Mouse (Mus musculus) heart, embryonic 16.5 days (tissue): ENCODE results near the gene Prss28. TPM values are rescaled to one million over a fixed set of nuclear protein-coding genes. Genes with fewer than 3 reads are reported as not detected.

Experiments used
- ATAC-seq: fragments of 200-750 bp; cut with Nextera tagmentation; replicated peaks from 2 replicates; pipeline ENCODE4 v1.8.0; 2017; ENCODE audit warnings: moderate number of reproducible peaks; ENCODE audit not compliant: insufficient read depth, low FRiP score; ENCODE audit errors: extremely low read depth
- H3K27ac ChIP-seq: fragments of 300-500 bp; sonication (generic); 2 replicates; pipeline ENCODE4 v1.5.1; 2014; ENCODE audit warnings: mild to moderate bottlenecking, low read length, control low read depth, moderate library complexity
- H3K27me3 ChIP-seq: fragments of 300-500 bp; sonication (generic); 2 replicates; pipeline ENCODE4 v1.6.1; 2014; ENCODE audit warnings: low read length, mixed read lengths; ENCODE audit not compliant: control insufficient read depth, insufficient read depth
- H3K36me3 ChIP-seq: fragments of 300-500 bp; sonication (generic); 2 replicates; pipeline ENCODE4 v1.6.1; 2014; ENCODE audit not compliant: control insufficient read depth, insufficient read depth
- H3K4me1 ChIP-seq: fragments of 300-500 bp; sonication (generic); 2 replicates; pipeline ENCODE4 v1.6.1; 2014; ENCODE audit warnings: low read length, mixed read lengths; ENCODE audit not compliant: control insufficient read depth, insufficient read depth
- H3K4me2 ChIP-seq: fragments of 300-500 bp; sonication (generic); 2 replicates; pipeline ENCODE4 v1.6.1; 2014; ENCODE audit warnings: low read depth, mild to moderate bottlenecking, control low read depth, low read length
- H3K4me3 ChIP-seq: fragments of 300-500 bp; sonication (generic); 2 replicates; pipeline ENCODE4 v1.5.1; 2014; ENCODE audit warnings: mild to moderate bottlenecking, control low read depth, low read length
- H3K9ac ChIP-seq: fragments of 300-500 bp; sonication (generic); 2 replicates; pipeline ENCODE4 v1.6.1; 2014; ENCODE audit warnings: low read length, control low read depth
- H3K9me3 ChIP-seq: fragments of 300-500 bp; sonication (generic); replicated peaks from 2 replicates; pipeline ENCODE4 v1.6.1; 2016; ENCODE audit warnings: low read length; ENCODE audit not compliant: control insufficient read depth
- WGBS: fragments of 180-500 bp; shearing (Covaris S2); extraction: QIAGEN DNeasy Blood & Tissue Kit; methylation state at CpG from one replicate; pipeline ENCODE4 v1.1.7; 2014; 5-methylcytosine and 5-hydroxymethylcytosine counted together
- polyA plus RNA-seq: library from polyadenylated mRNA; unstranded; fragments of >200 nt; fragmentation: Nextera tagmentation; extraction: Ambion mirVana; gene quantifications from 2 replicates; pipeline ENCODE4 v1.2.1, GENCODE M21; 2015

Prss28 gene
- polyA plus RNA-seq, 1 experiment from 2014 or later, result not detected

DNA sequence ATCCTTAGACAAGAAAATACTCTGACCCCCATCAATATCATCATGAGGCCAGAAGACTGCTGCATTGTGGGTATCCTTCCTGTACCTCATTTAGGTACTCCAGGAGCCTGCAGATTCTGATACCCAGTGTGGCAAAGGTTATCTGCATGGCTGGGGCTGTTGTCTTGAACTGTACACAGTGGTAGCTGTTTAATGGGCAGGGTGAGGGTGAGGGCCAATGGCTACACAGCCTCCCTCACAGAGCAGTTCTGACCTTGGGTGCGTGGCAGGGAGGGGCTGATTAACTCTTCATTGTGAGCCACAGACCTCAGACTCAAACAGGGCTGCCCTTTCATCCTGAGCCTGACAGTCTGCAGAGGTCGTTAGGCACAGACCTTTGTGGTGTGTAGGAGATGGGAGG is 14.5 kb downstream of the Prss28 start:
- WGBS, result 9% methylated on average over 2 of the region's 2 CpGs
- Histone ChIP-seq H3K4me1 (no peaks in the 10 kb centered on the region), H3K36me3 (no peaks in the 10 kb centered on the region), H3K9ac (no peak overlapping the region), H3K4me3 (no peak overlapping the region), H3K27ac (no peak overlapping the region), H3K27me3 (0 out of 2 replicates have a peak, but pooled peaks cover 2% of the 10 kb centered on the region), H3K4me2 (no peak overlapping the region), H3K9me3 (no peaks in the 10 kb centered on the region)
- ATAC-seq, result no peak

GRCm38 (mm10) chr17:25332321-25332720 is 23.9 kb downstream of the Prss28 start:
- no peaks in the 10 kb centered on the region for H3K9me3 ChIP-seq
- no peaks in the 10 kb centered on the region for H3K4me1 ChIP-seq
- no peak overlapping the region for H3K4me2 ChIP-seq
- WGBS, result 55% methylated on average over 9 of the region's 9 CpGs
- no peaks in the 10 kb centered on the region for H3K36me3 ChIP-seq
- H3K27ac ChIP-seq, result no peak overlapping the region
- no peak overlapping the region for H3K4me3 ChIP-seq
- H3K27me3 ChIP-seq, result peaks cover 12% of the 10 kb centered on the region
- H3K9ac ChIP-seq, result no peak overlapping the region
- no peak for ATAC-seq

DNA sequence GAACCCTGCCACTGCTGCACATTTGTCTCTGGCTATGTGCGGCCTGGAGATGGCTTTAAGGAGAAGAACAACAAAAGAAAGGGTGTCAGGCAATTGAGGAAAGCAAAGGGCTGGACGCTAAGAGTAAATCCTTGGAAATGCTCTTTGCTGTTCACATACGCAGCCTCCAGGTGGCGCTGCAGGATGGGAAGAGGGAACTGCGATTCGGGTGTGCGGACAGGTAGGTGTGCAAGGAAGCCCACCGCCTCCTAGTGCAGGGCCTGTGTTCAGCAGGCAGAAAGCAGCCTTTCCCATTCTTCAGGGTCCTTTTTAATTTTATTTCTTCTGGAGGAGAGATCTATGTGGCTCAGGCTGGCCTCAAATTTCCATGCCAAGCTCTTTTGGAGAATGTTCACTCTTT is 25.5 kb downstream of the Prss28 start:
- Histone ChIP-seq H3K4me2 (no peak overlapping the region), H3K27ac (no peak overlapping the region), H3K9me3 (no peaks in the 10 kb centered on the region), H3K27me3 (peaks cover 12% of the 10 kb centered on the region), H3K36me3 (no peaks in the 10 kb centered on the region), H3K4me1 (no peaks in the 10 kb centered on the region), H3K4me3 (no peak overlapping the region), H3K9ac (no peak overlapping the region)
- ATAC-seq, result no peak
- 2% methylated on average over 8 of the region's 8 CpGs for WGBS

- no peak overlapping the region for H3K4me2 ChIP-seq
- no peak overlapping the region for H3K27ac ChIP-seq
- no peaks in the 10 kb centered on the region for H3K9me3 ChIP-seq
- H3K4me3 ChIP-seq, result no peak overlapping the region
- 78% methylated on average over 4 of the region's 4 CpGs for WGBS
- no peaks in the 10 kb centered on the region for H3K36me3 ChIP-seq
- peaks cover 4% of the 10 kb centered on the region; the same call in 1 of the 2 replicates for H3K27me3 ChIP-seq
- ATAC-seq, result no peak
- H3K4me1 ChIP-seq, result no peaks in the 10 kb centered on the region
- H3K9ac ChIP-seq, result no peak overlapping the region
Observed at GRCm38 (mm10) chr17:25338218-25338617, 29.8 kb downstream of the Prss28 start.

DNA sequence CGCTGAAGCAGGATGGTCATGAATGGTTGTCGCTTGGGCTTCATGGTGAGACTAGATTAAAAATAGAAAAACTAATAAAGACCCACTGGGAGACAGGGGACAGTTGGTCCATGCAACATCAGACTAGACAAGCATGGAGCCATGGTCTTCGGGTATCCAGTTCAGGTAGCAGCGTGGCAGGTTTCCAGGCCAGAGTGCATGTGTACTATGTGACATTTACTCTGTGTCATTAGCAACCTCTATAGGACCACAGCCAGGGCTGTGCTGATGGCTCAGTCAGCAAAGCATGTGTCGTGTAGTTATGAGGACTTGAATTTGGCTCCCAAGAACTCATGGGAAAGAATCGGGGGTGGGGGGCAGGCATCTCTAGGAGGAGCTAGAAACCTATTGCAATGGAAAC is 31.6 kb downstream of the Prss28 start:
- peaks cover under 1% of the 10 kb centered on the region; the same call in 1 of the 2 replicates for H3K27me3 ChIP-seq
- H3K9me3 ChIP-seq, result no peaks in the 10 kb centered on the region
- 82% methylated on average over 6 of the region's 6 CpGs for WGBS
- no peaks in the 10 kb centered on the region for H3K36me3 ChIP-seq
- H3K4me3 ChIP-seq, result no peak overlapping the region
- H3K27ac ChIP-seq, result no peak overlapping the region
- no peak overlapping the region for H3K4me2 ChIP-seq
- H3K9ac ChIP-seq, result no peak overlapping the region
- no peak for ATAC-seq
- no peaks in the 10 kb centered on the region for H3K4me1 ChIP-seq

- Histone ChIP-seq H3K4me3 (no peak overlapping the region), H3K4me2 (no peak overlapping the region), H3K27ac (no peak overlapping the region), H3K9ac (no peak overlapping the region), H3K4me1 (no peaks in the 10 kb centered on the region), H3K36me3 (no peaks in the 10 kb centered on the region), H3K27me3 (no peaks in the 10 kb centered on the region), H3K9me3 (no peaks in the 10 kb centered on the region)
- ATAC-seq, result no peak
- WGBS, result 44% methylated on average over 3 of the region's 3 CpGs
Observed at GRCm38 (mm10) chr17:25341490-25341889, 33.0 kb downstream of the Prss28 start.

DNA sequence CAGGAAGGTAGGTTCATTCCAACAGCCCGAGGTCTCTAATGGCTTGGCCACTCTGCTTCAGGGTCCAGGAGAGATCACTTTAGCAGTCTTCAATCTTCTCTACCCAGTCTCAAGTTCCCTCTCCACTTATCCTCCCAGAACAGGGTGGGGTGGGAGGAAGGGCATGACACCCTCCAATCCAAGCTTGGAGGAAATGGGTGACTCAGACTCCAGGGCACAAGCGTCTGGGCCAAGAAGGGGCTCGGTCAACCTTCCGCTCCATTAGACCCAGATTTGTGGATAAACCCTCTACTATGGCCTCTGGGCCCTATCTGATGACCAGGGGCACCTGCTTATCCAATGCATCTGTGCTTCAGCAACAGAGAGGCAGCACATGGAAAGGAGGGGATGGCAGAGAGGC is 37.0 kb downstream of the Prss28 start, which contains the start of gene Tpsab1:
Gene Tpsab1, minus strand, starts transcription at position 101 of the 400 bp plus-strand sequence.
- 87% methylated on average over 4 of the region's 4 CpGs for WGBS
- no peak within 1 kb of the TSS for H3K4me2 ChIP-seq
- H3K36me3 ChIP-seq, result no peaks in the 10 kb centered on the region

GRCm38 (mm10) chr17:25361291-25361690 is 52.8 kb downstream of the Prss28 start:
- Histone ChIP-seq H3K27me3 (peaks cover 2% of the 10 kb centered on the region; the same call in 1 of the 2 replicates), H3K36me3 (no peaks in the 10 kb centered on the region), H3K4me2 (no peak overlapping the region), H3K9me3 (no peaks in the 10 kb centered on the region), H3K27ac (no peak overlapping the region), H3K4me1 (no peaks in the 10 kb centered on the region), H3K9ac (no peak overlapping the region), H3K4me3 (no peak overlapping the region)
- ATAC-seq, result no peak
- WGBS, result 65% methylated on average over 2 of the region's 2 CpGs

More for the DNA sequence above, 37.0 kb downstream of the Prss28 start, which contains the start of gene Tpsab1:
- Histone ChIP-seq H3K9ac (no peak within 1 kb of the TSS), H3K4me3 (no peak within 1 kb of the TSS), H3K4me1 (no peaks in the 10 kb centered on the region), H3K27ac (no peak within 1 kb of the TSS), H3K27me3 (no peaks in the 10 kb centered on the region), H3K9me3 (no peaks in the 10 kb centered on the region)
- ATAC-seq, result no peak
